Comparison of ENCODE assay signal across 17 mouse cellular contexts in the genomic region with DNA sequence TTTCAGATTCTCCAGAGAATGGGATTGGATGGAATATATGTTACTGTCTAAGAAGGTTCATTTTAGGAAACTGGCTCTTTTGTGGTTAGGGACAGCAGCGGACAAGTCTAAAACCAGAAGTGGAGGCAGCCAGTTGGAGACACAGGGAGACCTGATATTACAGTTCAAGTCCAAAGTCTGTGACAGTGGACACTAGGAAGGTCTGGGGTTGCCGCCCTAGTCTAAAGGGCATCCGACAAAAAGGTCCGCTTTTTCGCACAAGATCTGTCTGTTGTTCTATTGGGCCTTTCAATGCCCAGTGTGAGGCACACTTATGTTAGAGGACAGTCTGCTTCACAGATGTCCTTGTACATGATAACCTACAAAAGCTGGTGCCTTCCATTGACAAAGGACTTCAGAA.
DNase-seq lines count a peak whose midpoint lies in the region; TF ChIP-seq lines count a peak whose summit lies in the region.
"Had no signal": no experiment of that assay in that cellular context is flagged by ENCODE, and none has a peak within 500 bp of the region (broad histone marks: within the 10 kb centered on the region; RNA-seq: fewer than 3 reads in every experiment).

No protein-coding gene starts in this region.

- no peak for TF ChIP-seq POLR2A in kidney, adult 2 months (IDR thresholded peaks at IDR 0.05; ENCODE audit: low read depth, low read length)

- no peak overlapping the region for H3K4me3 ChIP-seq in kidney, adult 2 months (ENCODE audit: insufficient read depth, low read depth, low read length)

- WGBS in kidney, adult 2 months, result 78% methylated on average over 5 of the region's 5 CpGs

- peak; percentile 51 for DNase-seq in kidney, adult 2 months
- no peak for DNase-seq in kidney, postnatal 14 days
- peak; percentile 53 for DNase-seq in kidney, adult 9 months
- DNase-seq in kidney, adult 18-20 months, result no peak
- DNase-seq: adrenal gland, adult 2 months; adrenal gland, adult 8-10 months; adrenal gland, postnatal 10 days; adrenal gland, postnatal 14 days; adrenal gland, postnatal 25 days; adrenal gland, postnatal 36 days; B cell, adult 2 months; cerebellum, adult 11 months; cerebellum, adult 11-12 months; cerebellum, adult 18-20 months had no signal

- H3K36me3 ChIP-seq in kidney, adult 2 months (ENCODE audit: control insufficient read depth, insufficient read depth, low read length), result no peaks in the 10 kb centered on the region
- H3K36me3 ChIP-seq: G1E had no signal

- H3K4me1 ChIP-seq in kidney, adult 2 months (ENCODE audit: control insufficient read depth, insufficient read depth, low read length), result no peaks in the 10 kb centered on the region

- H3K27ac ChIP-seq in kidney, adult 2 months (ENCODE audit: insufficient read depth, low read depth, low read length), result no peak overlapping the region

- TF ChIP-seq CTCF in kidney, adult 2 months (conservative IDR thresholded peaks at IDR 0.05; ENCODE audit: insufficient read depth, insufficient read length, low read depth, low read length), result no peak

- no peaks in the 10 kb centered on the region for H3K27me3 ChIP-seq in kidney, adult 2 months (replicated peaks; ENCODE audit: control insufficient read depth, insufficient read depth, low read length)
- H3K27me3 ChIP-seq: CH12.LX, Patski had no signal

Comparison
In these comparisons a context has a peak if more than half of its experiments do, and no peak if none do; other contexts are left out.
1. DNase-seq: peak in kidney, adult 2 months (single experiment) and kidney, adult 9 months (single experiment); none in kidney, postnatal 14 days (single experiment) and kidney, adult 18-20 months (single experiment).